Mouse (Mus musculus) lung, postnatal 0 days (tissue): ENCODE results near the gene Neil3.

ENCODE experiments used
- CTCF ChIP-seq: IDR thresholded peaks from 2 replicates; pipeline ENCODE4 v1.5.1; 2016; ENCODE audit warnings: antibody characterized with exemption, mild to moderate bottlenecking
- EP300 ChIP-seq: IDR thresholded peaks from 2 replicates; pipeline ENCODE4 v1.6.1; 2016; ENCODE audit warnings: antibody characterized with exemption, mild to moderate bottlenecking, control low read depth

DNA sequence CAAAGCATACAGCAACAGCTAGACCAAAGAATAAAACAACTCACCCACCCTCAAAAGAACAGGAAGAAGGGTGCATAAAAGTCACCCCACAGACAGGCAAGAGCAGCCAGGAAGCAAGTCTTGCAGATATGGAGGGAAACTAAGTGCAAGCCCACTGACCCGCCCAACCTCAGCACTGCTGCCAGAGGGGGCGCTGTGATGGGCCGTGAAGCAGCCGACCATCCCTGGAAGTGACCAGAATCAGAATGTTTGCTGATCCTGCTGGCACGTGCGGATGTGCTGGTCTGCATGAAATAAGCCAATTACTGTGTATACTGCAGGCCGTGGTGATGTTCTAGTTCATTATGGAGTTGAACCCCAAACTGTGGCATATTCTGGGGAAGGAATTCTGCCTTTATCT, 26.6 kb downstream of the Neil3 start:
- TF ChIP-seq CTCF (peak; percentile 41), EP300 (no peak)
